Mouse (Mus musculus) intestine, embryonic 14.5 days (tissue): Measurements from ENCODE around the gene Prkar2b. TPM values are rescaled to one million over a fixed set of nuclear protein-coding genes. Genes with fewer than 3 reads are reported as not detected.

ENCODE experiments used
- ATAC-seq: fragments of 200-750 bp; cut with Nextera tagmentation; replicated peaks from 2 replicates; pipeline ENCODE4 v1.8.0; 2017; ENCODE audit warnings: low read depth, moderate number of reproducible peaks, moderate TSS enrichment, moderate library complexity; ENCODE audit not compliant: low FRiP score, low TSS enrichment
- DNase-seq: peaks from one replicate; pipeline ENCODE4 v3.0.0-alpha.2; 2018; ENCODE audit warnings: low spot score
- H3K27ac ChIP-seq: fragments of 300-500 bp; sonication (generic); 2 replicates; pipeline ENCODE4 v1.5.1; 2014; ENCODE audit warnings: low read depth, mild to moderate bottlenecking, control low read depth
- H3K27me3 ChIP-seq: fragments of 300-500 bp; sonication (generic); replicated peaks from 2 replicates; pipeline ENCODE4 v1.6.1; 2014; ENCODE audit warnings: low read length, control low read depth; ENCODE audit not compliant: control insufficient read depth, insufficient read depth
- H3K36me3 ChIP-seq: fragments of 300-500 bp; sonication (generic); 2 replicates; pipeline ENCODE4 v1.6.1; 2014; ENCODE audit warnings: low read length, control low read depth; ENCODE audit not compliant: control insufficient read depth, insufficient read depth
- H3K4me1 ChIP-seq: fragments of 300-500 bp; sonication (generic); replicated peaks from 2 replicates; pipeline ENCODE4 v1.6.1; 2014; ENCODE audit warnings: low read length, control low read depth, mixed read lengths; ENCODE audit not compliant: control insufficient read depth, insufficient read depth
- H3K4me2 ChIP-seq: fragments of 300-500 bp; sonication (generic); 2 replicates; pipeline ENCODE4 v1.6.1; 2014; ENCODE audit warnings: low read length
- H3K4me3 ChIP-seq: fragments of 300-500 bp; sonication (generic); 2 replicates; pipeline ENCODE4 v1.5.1; 2014; ENCODE audit warnings: low read depth, low read length, control low read depth, mixed read lengths
- H3K9ac ChIP-seq: fragments of 300-500 bp; sonication (generic); 2 replicates; pipeline ENCODE4 v1.6.1; 2014; ENCODE audit warnings: mild to moderate bottlenecking, low read length
- H3K9me3 ChIP-seq: fragments of 300-500 bp; sonication (generic); 2 replicates; pipeline ENCODE4 v1.6.1; 2016; ENCODE audit warnings: low read length, control low read depth; ENCODE audit not compliant: control insufficient read depth
- WGBS: fragments of 180-500 bp; shearing (Covaris S2); extraction: QIAGEN DNeasy Blood & Tissue Kit; methylation state at CpG from one replicate; pipeline ENCODE4 v1.1.7; 2014; 5-methylcytosine and 5-hydroxymethylcytosine counted together
- polyA plus RNA-seq: library from polyadenylated mRNA; unstranded; fragments of >200 nt; fragmentation: Nextera tagmentation; extraction: Ambion mirVana; gene quantifications from 2 replicates; pipeline ENCODE4 v1.2.1, GENCODE M21; 2014

The Prkar2b gene
- polyA plus RNA-seq, 1 experiment from 2014 or later: 23.8 TPM

- ATAC-seq: no peak
- H3K4me2 ChIP-seq: no peak overlapping the region
- no peak overlapping the region for H3K9ac ChIP-seq
- no peak for DNase-seq
- H3K4me3 ChIP-seq: no peak overlapping the region
- H3K4me1 ChIP-seq: no peaks in the 10 kb centered on the region; the same call in 1 of the 2 replicates
- no peaks in the 10 kb centered on the region for H3K27me3 ChIP-seq
- no peak overlapping the region for H3K27ac ChIP-seq
- no peaks in the 10 kb centered on the region for H3K9me3 ChIP-seq
- WGBS: 85% methylated on average over 4 of the region's 4 CpGs
- 0 out of 2 replicates have a peak, but pooled peaks cover 2% of the 10 kb centered on the region for H3K36me3 ChIP-seq
These were observed 105.3 kb downstream of the Prkar2b start for GRCm38 (mm10) chr12:31955843-31956242.

GRCm38 (mm10) chr12:31950659-31951031, 110.5 kb downstream of the Prkar2b start:
- ATAC-seq (no peak), DNase-seq (peak; percentile 86)
- H3K4me2 ChIP-seq: peak overlapping the region; percentile 57
- no peaks in the 10 kb centered on the region for H3K36me3 ChIP-seq
- no peaks in the 10 kb centered on the region for H3K9me3 ChIP-seq
- peak overlapping the region; percentile 37 for H3K9ac ChIP-seq
- WGBS: 1% methylated on average over 9 of the region's 9 CpGs
- H3K27me3 ChIP-seq: no peaks in the 10 kb centered on the region
- H3K27ac ChIP-seq: peak overlapping the region; percentile 88
- H3K4me1 ChIP-seq: no peaks in the 10 kb centered on the region; the same call in 1 of the 2 replicates
- H3K4me3 ChIP-seq: peak overlapping the region; percentile 42

- under 1% methylated on average over 56 of the region's 71 CpGs for WGBS
- peak within 1 kb of the TSS; percentile 96 for H3K9ac ChIP-seq
- ATAC-seq (peak; percentile 96), DNase-seq (peak; percentile 93)
- no peaks in the 10 kb centered on the region for H3K9me3 ChIP-seq
- no peaks in the 10 kb centered on the region for H3K36me3 ChIP-seq
- H3K4me2 ChIP-seq: peak within 1 kb of the TSS; percentile 65
- peak within 1 kb of the TSS; percentile 99 for H3K27ac ChIP-seq
- H3K4me1 ChIP-seq: no peaks in the 10 kb centered on the region; the same call in 1 of the 2 replicates
- H3K27me3 ChIP-seq: no peaks in the 10 kb centered on the region
- H3K4me3 ChIP-seq: peak within 1 kb of the TSS; percentile 80
These were observed 111.1 kb downstream of the Prkar2b start, which contains the start of gene Hbp1 for GRCm38 (mm10) chr12:31949759-31950658. TSS of gene Hbp1 (minus strand) at chr12:31950535.

GRCm38 (mm10) chr12:31949193-31949741, 111.8 kb downstream of the Prkar2b start:
- Histone ChIP-seq H3K4me3 (peak overlapping the region; percentile 80), H3K27ac (peak overlapping the region; percentile 99), H3K9me3 (no peaks in the 10 kb centered on the region), H3K27me3 (no peaks in the 10 kb centered on the region), H3K4me2 (peak overlapping the region; percentile 65), H3K9ac (peak overlapping the region; percentile 96), H3K4me1 (no peaks in the 10 kb centered on the region; the same call in 1 of the 2 replicates), H3K36me3 (no peaks in the 10 kb centered on the region)
- ATAC-seq: peak; percentile 73
- DNase-seq: peak; percentile 93
- under 1% methylated on average over 56 of the region's 58 CpGs for WGBS

GRCm38 (mm10) chr12:31948101-31949000, 112.7 kb downstream of the Prkar2b start:
- no peak for ATAC-seq
- H3K4me2 ChIP-seq: peak overlapping the region; percentile 65
- no peak for DNase-seq
- peak overlapping the region; percentile 80 for H3K4me3 ChIP-seq
- no peaks in the 10 kb centered on the region for H3K9me3 ChIP-seq
- H3K4me1 ChIP-seq: no peaks in the 10 kb centered on the region; the same call in 1 of the 2 replicates
- WGBS: 27% methylated on average over 7 of the region's 7 CpGs
- H3K27me3 ChIP-seq: no peaks in the 10 kb centered on the region
- peak overlapping the region; percentile 99 for H3K27ac ChIP-seq
- peak overlapping the region; percentile 96 for H3K9ac ChIP-seq
- peaks cover 7% of the 10 kb centered on the region for H3K36me3 ChIP-seq

GRCm38 (mm10) chr12:31947476-31947875, 113.6 kb downstream of the Prkar2b start:
- WGBS: 92% methylated on average over 5 of the region's 5 CpGs
- ATAC-seq (no peak), DNase-seq (no peak)
- Histone ChIP-seq H3K4me3 (no peak overlapping the region), H3K27me3 (no peaks in the 10 kb centered on the region), H3K4me1 (no peaks in the 10 kb centered on the region; the same call in 1 of the 2 replicates), H3K36me3 (peaks cover 15% of the 10 kb centered on the region), H3K9ac (no peak overlapping the region), H3K4me2 (no peak overlapping the region), H3K9me3 (no peaks in the 10 kb centered on the region), H3K27ac (no peak overlapping the region)

GRCm38 (mm10) chr12:31944405-31944804, 116.7 kb downstream of the Prkar2b start:
- no peaks in the 10 kb centered on the region for H3K9me3 ChIP-seq
- H3K27ac ChIP-seq: no peak overlapping the region
- DNase-seq: no peak
- WGBS: 82% methylated on average over 2 of the region's 2 CpGs
- no peak overlapping the region for H3K4me2 ChIP-seq
- peaks cover 42% of the 10 kb centered on the region for H3K36me3 ChIP-seq
- no peak for ATAC-seq
- no peak overlapping the region for H3K9ac ChIP-seq
- no peak overlapping the region for H3K4me3 ChIP-seq
- no peaks in the 10 kb centered on the region; the same call in 1 of the 2 replicates for H3K4me1 ChIP-seq
- H3K27me3 ChIP-seq: no peaks in the 10 kb centered on the region

- DNase-seq (no peak), ATAC-seq (no peak)
- Histone ChIP-seq H3K36me3 (peaks cover 54% of the 10 kb centered on the region), H3K4me2 (no peak overlapping the region), H3K4me1 (no peaks in the 10 kb centered on the region; the same call in 1 of the 2 replicates), H3K27me3 (no peaks in the 10 kb centered on the region), H3K9me3 (no peaks in the 10 kb centered on the region), H3K9ac (no peak overlapping the region), H3K27ac (no peak overlapping the region), H3K4me3 (no peak overlapping the region)
- 92% methylated on average over 4 of the region's 4 CpGs for WGBS
These were observed 118.0 kb downstream of the Prkar2b start for GRCm38 (mm10) chr12:31943020-31943654.
